Mouse (Mus musculus) left cerebral cortex, adult 2 months (tissue): ENCODE data around the gene Fosb. TPM values are rescaled to one million over a fixed set of nuclear protein-coding genes. Genes with fewer than 3 reads are reported as not detected.
A peak's percentile ranks its signal among the peaks of the same experiment; 100 is the strongest.

Experiments
- DNase-seq, 2 experiments: peaks; one replicate each; pipeline ENCODE4 v3.0.0; 2021 to 2022; ENCODE audit warnings: low spot score in 2 of 2, mixed read lengths in 1 of 2; ENCODE audit errors: extremely low spot score in 1 of 2
- H3K27ac ChIP-seq: fragments of 200-600 bp; 2 replicates; pipeline ENCODE4 v1.8.1; 2022
- H3K4me3 ChIP-seq: fragments of 200-600 bp; 2 replicates; pipeline ENCODE4 v1.8.1; 2022
- CTCF ChIP-seq: fragments of 200-600 bp; IDR thresholded peaks from 2 replicates; pipeline ENCODE4 v1.8.1; 2022; ENCODE audit warnings: antibody characterized with exemption, mild to moderate bottlenecking, moderate library complexity
- intact Hi-C: fragments of 180-260 bp; cut with DNase I; formaldehyde crosslinking; loops from one replicate; pipeline ENCODE4 v1.15.1; 2025
- total RNA-seq, 2 experiments: library from RNA; stranded (reverse); gene quantifications; 2 replicates each; pipeline ENCODE4 v1.2.3; 2021

Fosb gene
- total RNA-seq, 2 experiments from 2014 or later: 27.0 to 59.5 TPM

GRCm38 (mm10) chr7:19343210-19343808, 33.5 kb upstream of the Fosb start:
- TF ChIP-seq CTCF: peak; percentile 98
- no peak overlapping the region for H3K4me3 ChIP-seq
- peak; percentile 72 to 81 for DNase-seq
- intact Hi-C loops: loop anchor here (1.0 to 2.0 kb wide), 2 partner anchors 43 to 165 kb away; no protein-coding TSS in a partner anchor
- no peak overlapping the region for H3K27ac ChIP-seq

- no peak; the same call in none of the 2 replicates for TF ChIP-seq CTCF
- intact Hi-C loops: loop anchor here (1.0 to 2.0 kb wide), 3 partner anchors 42 to 164 kb away; no protein-coding TSS in a partner anchor
- H3K27ac ChIP-seq: peak overlapping the region; percentile 83
- peak; percentile 89 to 94 for DNase-seq
- H3K4me3 ChIP-seq: peak overlapping the region; percentile 53
These were observed 32.7 kb upstream of the Fosb start for GRCm38 (mm10) chr7:19342481-19343027.

- peak overlapping the region; percentile 83 for H3K27ac ChIP-seq
- TF ChIP-seq CTCF: no peak
- peak; percentile 59 to 71 for DNase-seq
These were observed 32.0 kb upstream of the Fosb start for GRCm38 (mm10) chr7:19341761-19342409.

GRCm38 (mm10) chr7:19341250-19341649, 31.4 kb upstream of the Fosb start:
- H3K4me3 ChIP-seq: no peak overlapping the region
- intact Hi-C loops: no loop called here
- DNase-seq: no peak
- no peak for TF ChIP-seq CTCF
- H3K27ac ChIP-seq: peak overlapping the region; percentile 83; the same call in 1 of the 2 replicates

More at GRCm38 (mm10) chr7:19341761-19342409, 32.0 kb upstream of the Fosb start:
- peak overlapping the region; percentile 53 for H3K4me3 ChIP-seq
- intact Hi-C loops: loop anchor here (1.0 to 2.0 kb wide), 2 partner anchors 103 to 163 kb away; no protein-coding TSS in a partner anchor

- Histone ChIP-seq H3K4me3 (no peak overlapping the region), H3K27ac (no peak overlapping the region)
- no peak for TF ChIP-seq CTCF
- no peak for DNase-seq
- intact Hi-C loops: no loop called here
These were observed 28.7 kb upstream of the Fosb start for GRCm38 (mm10) chr7:19338596-19338995.

GRCm38 (mm10) chr7:19338060-19338459, 28.2 kb upstream of the Fosb start:
- no peak for TF ChIP-seq CTCF
- no peak for DNase-seq
- intact Hi-C loops: no loop called here
- Histone ChIP-seq H3K27ac (no peak overlapping the region), H3K4me3 (no peak overlapping the region)

- intact Hi-C loops: no loop called here
- TF ChIP-seq CTCF: no peak
- no peak overlapping the region for H3K4me3 ChIP-seq
- DNase-seq: no peak
- peak overlapping the region; percentile 73 for H3K27ac ChIP-seq
These were observed 27.3 kb upstream of the Fosb start for GRCm38 (mm10) chr7:19337122-19337521.

- TF ChIP-seq CTCF: no peak
- no peak overlapping the region for H3K4me3 ChIP-seq
- no peak for DNase-seq
- intact Hi-C loops: no loop called here
- H3K27ac ChIP-seq: no peak overlapping the region
These were observed 25.7 kb upstream of the Fosb start for GRCm38 (mm10) chr7:19335583-19335982.

GRCm38 (mm10) chr7:19332709-19333352, 23.0 kb upstream of the Fosb start:
- TF ChIP-seq CTCF: no peak
- intact Hi-C loops: no loop called here
- H3K4me3 ChIP-seq: peak overlapping the region; percentile 50
- peak; percentile 88 for DNase-seq
- H3K27ac ChIP-seq: peak overlapping the region; percentile 97

GRCm38 (mm10) chr7:19331910-19332309, 22.1 kb upstream of the Fosb start:
- H3K27ac ChIP-seq: peak overlapping the region; percentile 97; the same call in 1 of the 2 replicates
- TF ChIP-seq CTCF: no peak
- no peak for DNase-seq
- intact Hi-C loops: no loop called here
- no peak overlapping the region for H3K4me3 ChIP-seq

- intact Hi-C loops: no loop called here
- H3K27ac ChIP-seq: no peak overlapping the region
- no peak overlapping the region for H3K4me3 ChIP-seq
- DNase-seq: no peak
- TF ChIP-seq CTCF: peak; percentile 43
These were observed 18.6 kb upstream of the Fosb start for GRCm38 (mm10) chr7:19328425-19328824.

GRCm38 (mm10) chr7:19327782-19328181, 17.9 kb upstream of the Fosb start:
- H3K27ac ChIP-seq: no peak overlapping the region; the same call in 1 of the 2 replicates

More at GRCm38 (mm10) chr7:19327782-19328181, 17.9 kb upstream of the Fosb start:
- H3K4me3 ChIP-seq: no peak overlapping the region
- DNase-seq: no peak
- intact Hi-C loops: no loop called here
- no peak for TF ChIP-seq CTCF
